In genomic region chr19:46317546-46317885, GRCm38 (mm10) we compare ENCODE assay signal across 8 mouse cellular contexts. TPM values are rescaled to one million over a fixed set of nuclear protein-coding genes. Genes with fewer than 3 reads are reported as not detected.
DNase-seq lines count a peak whose midpoint lies in the region; ATAC-seq and TF ChIP-seq lines count a peak whose summit lies in the region.

No protein-coding gene starts in this region.

- ATAC-seq in kidney, embryonic 15.5 days (replicated peaks; ENCODE audit: low FRiP score) = no peak
- ATAC-seq in hindbrain, embryonic 15.5 days (ENCODE audit: low FRiP score, low read depth) = peak; percentile 28
- ATAC-seq in midbrain, embryonic 12.5 days (ENCODE audit: low FRiP score, low read depth) = no peak

- H3K4me3 ChIP-seq in kidney, embryonic 15.5 days (replicated peaks) = peak overlapping the region; percentile 48
- H3K4me3 ChIP-seq in embryonic facial prominence, embryonic 10.5 days = peak overlapping the region; percentile 56
- H3K4me3 ChIP-seq in hindbrain, embryonic 15.5 days = peak overlapping the region; percentile 66
- H3K4me3 ChIP-seq in midbrain, embryonic 12.5 days = peak overlapping the region; percentile 46
- no peak overlapping the region for H3K4me3 ChIP-seq in lung, adult 2 months (replicated peaks; ENCODE audit: extremely low read depth, low read depth, low read length)

- under 1% methylated on average over 48 of the region's 48 CpGs for WGBS in kidney, embryonic 15.5 days
- WGBS in embryonic facial prominence, embryonic 10.5 days = 2% methylated on average over 48 of the region's 48 CpGs
- under 1% methylated on average over 44 of the region's 48 CpGs for WGBS in hindbrain, embryonic 15.5 days
- WGBS in midbrain, embryonic 12.5 days = under 1% methylated on average over 47 of the region's 48 CpGs
- WGBS in lung, adult 2 months = 2% methylated on average over 48 of the region's 48 CpGs

- H3K27me3 ChIP-seq in kidney, embryonic 15.5 days = peaks cover 100% of the 10 kb centered on the region
- H3K27me3 ChIP-seq in embryonic facial prominence, embryonic 10.5 days (replicated peaks; ENCODE audit: low read depth, poor library complexity, severe bottlenecking) = peaks cover 100% of the 10 kb centered on the region
- H3K27me3 ChIP-seq in hindbrain, embryonic 15.5 days = peaks cover 40% of the 10 kb centered on the region
- H3K27me3 ChIP-seq in midbrain, embryonic 12.5 days = peaks cover 91% of the 10 kb centered on the region

- TF ChIP-seq POLR2A in lung, adult 2 months (IDR thresholded peaks at IDR 0.05; ENCODE audit: borderline replicate concordance, extremely low read depth, low read depth, low read length) = no peak

- no peak for TF ChIP-seq CTCF in lung, adult 2 months (IDR thresholded peaks at IDR 0.05; ENCODE audit: insufficient read depth, low read length)

- H3K27ac ChIP-seq in kidney, embryonic 15.5 days = no peak overlapping the region
- H3K27ac ChIP-seq in embryonic facial prominence, embryonic 10.5 days (replicated peaks) = peak overlapping the region; percentile 30; the same call in 1 of the 2 replicates
- H3K27ac ChIP-seq in hindbrain, embryonic 15.5 days (replicated peaks) = peak overlapping the region; percentile 79
- H3K27ac ChIP-seq in midbrain, embryonic 12.5 days (replicated peaks) = peak overlapping the region; percentile 52; the same call in 1 of the 2 replicates

- no peaks in the 10 kb centered on the region; the same call in 1 of the 2 replicates for H3K36me3 ChIP-seq in kidney, embryonic 15.5 days
- no peaks in the 10 kb centered on the region for H3K36me3 ChIP-seq in embryonic facial prominence, embryonic 10.5 days (replicated peaks)
- peaks cover 14% of the 10 kb centered on the region; the same call in 1 of the 2 replicates for H3K36me3 ChIP-seq in hindbrain, embryonic 15.5 days
- H3K36me3 ChIP-seq in midbrain, embryonic 12.5 days = no peaks in the 10 kb centered on the region

- peak overlapping the region; percentile 4; the same call in 1 of the 2 replicates for H3K9ac ChIP-seq in kidney, embryonic 15.5 days
- peak overlapping the region; percentile 60 for H3K9ac ChIP-seq in hindbrain, embryonic 15.5 days
- peak overlapping the region; percentile 52 for H3K9ac ChIP-seq in midbrain, embryonic 12.5 days (replicated peaks)

- peak overlapping the region; percentile 81 for H3K4me2 ChIP-seq in kidney, embryonic 15.5 days
- H3K4me2 ChIP-seq in hindbrain, embryonic 15.5 days = peak overlapping the region; percentile 82
- H3K4me2 ChIP-seq in midbrain, embryonic 12.5 days (replicated peaks) = peak overlapping the region; percentile 64

- peaks cover 42% of the 10 kb centered on the region for H3K4me1 ChIP-seq in kidney, embryonic 15.5 days
- peaks cover 60% of the 10 kb centered on the region for H3K4me1 ChIP-seq in embryonic facial prominence, embryonic 10.5 days
- H3K4me1 ChIP-seq in hindbrain, embryonic 15.5 days (replicated peaks) = peaks cover 75% of the 10 kb centered on the region
- H3K4me1 ChIP-seq in midbrain, embryonic 12.5 days = peaks cover 49% of the 10 kb centered on the region
- H3K4me1 ChIP-seq in lung, adult 2 months (ENCODE audit: control insufficient read depth, insufficient read depth, low read length) = no peaks in the 10 kb centered on the region

- H3K9me3 ChIP-seq in kidney, embryonic 15.5 days (replicated peaks) = no peaks in the 10 kb centered on the region
- H3K9me3 ChIP-seq in embryonic facial prominence, embryonic 10.5 days = no peaks in the 10 kb centered on the region
- H3K9me3 ChIP-seq in hindbrain, embryonic 15.5 days = no peaks in the 10 kb centered on the region
- H3K9me3 ChIP-seq in midbrain, embryonic 12.5 days = no peaks in the 10 kb centered on the region

- no peak for DNase-seq in kidney, adult 9 months
- DNase-seq in ZHBTc4 (ENCODE audit: low read depth, low spot score) = peak; percentile 55
- DNase-seq in embryonic facial prominence, embryonic 10.5 days (ENCODE audit: low spot score) = no peak
- no peak for DNase-seq in ovary, postnatal 36 days (ENCODE audit: low spot score)
- no peak for DNase-seq in lung, adult 2 months

RNA-seq across cellular contexts. Expression of gene Psd, which starts 9.4 kb away (rescaled TPM):
- 3.9 and 7.2 TPM in 2 replicates for polyA plus RNA-seq in kidney, embryonic 15.5 days (2015; fragmentation: Nextera tagmentation; extraction: Ambion mirVana)
- polyA plus RNA-seq in embryonic facial prominence, embryonic 10.5 days (2016; fragmentation: Nextera tagmentation; extraction: Ambion mirVana) = 2.5 and 3.5 TPM in 2 replicates
- polyA plus RNA-seq in hindbrain, embryonic 15.5 days (2015; fragmentation: Nextera tagmentation; extraction: Ambion mirVana) = 119 and 145 TPM in 2 replicates
- 31.4 and 31.9 TPM in 2 replicates for polyA plus RNA-seq in midbrain, embryonic 12.5 days (2016; fragmentation: Nextera tagmentation; extraction: Ambion mirVana)
- 2.3 and 2.4 TPM in 2 replicates for polyA plus RNA-seq in lung, adult 2 months (2012; rRNA removed)

RNA-seq across cellular contexts. Expression of gene Fbxl15, which starts 10.5 kb away (rescaled TPM):
- 18.2 and 20.1 TPM in 2 replicates for polyA plus RNA-seq in kidney, embryonic 15.5 days (2015; fragmentation: Nextera tagmentation; extraction: Ambion mirVana)
- 17.1 and 17.2 TPM in 2 replicates for polyA plus RNA-seq in embryonic facial prominence, embryonic 10.5 days (2016; fragmentation: Nextera tagmentation; extraction: Ambion mirVana)
- polyA plus RNA-seq in hindbrain, embryonic 15.5 days (2015; fragmentation: Nextera tagmentation; extraction: Ambion mirVana) = 47.1 and 51.8 TPM in 2 replicates
- 27.6 and 32.6 TPM in 2 replicates for polyA plus RNA-seq in midbrain, embryonic 12.5 days (2016; fragmentation: Nextera tagmentation; extraction: Ambion mirVana)
- 10.7 and 15.5 TPM in 2 replicates for polyA plus RNA-seq in lung, adult 2 months (2012; rRNA removed)

RNA-seq across cellular contexts. Expression of gene Nfkb2, which starts 13.4 kb away (rescaled TPM):
- 8.3 and 9.8 TPM in 2 replicates for polyA plus RNA-seq in kidney, embryonic 15.5 days (2015; fragmentation: Nextera tagmentation; extraction: Ambion mirVana)
- polyA plus RNA-seq in embryonic facial prominence, embryonic 10.5 days (2016; fragmentation: Nextera tagmentation; extraction: Ambion mirVana) = 5.6 and 5.7 TPM in 2 replicates
- 2.8 and 3.3 TPM in 2 replicates for polyA plus RNA-seq in hindbrain, embryonic 15.5 days (2015; fragmentation: Nextera tagmentation; extraction: Ambion mirVana)
- 3.6 and 4.2 TPM in 2 replicates for polyA plus RNA-seq in midbrain, embryonic 12.5 days (2016; fragmentation: Nextera tagmentation; extraction: Ambion mirVana)
- polyA plus RNA-seq in lung, adult 2 months (2012; rRNA removed) = 56.5 and 60.6 TPM in 2 replicates

RNA-seq across cellular contexts. Expression of gene Cuedc2, which starts 21.0 kb away (rescaled TPM):
- polyA plus RNA-seq in kidney, embryonic 15.5 days (2015; fragmentation: Nextera tagmentation; extraction: Ambion mirVana) = 158 and 177 TPM in 2 replicates
- polyA plus RNA-seq in embryonic facial prominence, embryonic 10.5 days (2016; fragmentation: Nextera tagmentation; extraction: Ambion mirVana) = 204 and 208 TPM in 2 replicates
- 336 and 347 TPM in 2 replicates for polyA plus RNA-seq in hindbrain, embryonic 15.5 days (2015; fragmentation: Nextera tagmentation; extraction: Ambion mirVana)
- polyA plus RNA-seq in midbrain, embryonic 12.5 days (2016; fragmentation: Nextera tagmentation; extraction: Ambion mirVana) = 228 and 237 TPM in 2 replicates
- 47.1 and 53.9 TPM in 2 replicates for polyA plus RNA-seq in lung, adult 2 months (2012; rRNA removed)

RNA-seq across cellular contexts. Expression of gene Mfsd13a, which starts 23.4 kb away (rescaled TPM):
- 12.5 and 15.0 TPM in 2 replicates for polyA plus RNA-seq in kidney, embryonic 15.5 days (2015; fragmentation: Nextera tagmentation; extraction: Ambion mirVana)
- 8.0 and 8.4 TPM in 2 replicates for polyA plus RNA-seq in embryonic facial prominence, embryonic 10.5 days (2016; fragmentation: Nextera tagmentation; extraction: Ambion mirVana)
- 12.3 and 12.5 TPM in 2 replicates for polyA plus RNA-seq in hindbrain, embryonic 15.5 days (2015; fragmentation: Nextera tagmentation; extraction: Ambion mirVana)
- 6.5 and 7.1 TPM in 2 replicates for polyA plus RNA-seq in midbrain, embryonic 12.5 days (2016; fragmentation: Nextera tagmentation; extraction: Ambion mirVana)
- 26.5 and 27.1 TPM in 2 replicates for polyA plus RNA-seq in lung, adult 2 months (2012; rRNA removed)

Comparison
In these comparisons a context has a peak if more than half of its experiments do, and no peak if none do; other contexts are left out.
1. H3K9ac ChIP-seq: peak in every context shown above with its lines; median percentile 60 in hindbrain, embryonic 15.5 days; 52 in midbrain, embryonic 12.5 days; 4 in kidney, embryonic 15.5 days.